Mouse (Mus musculus) heart, embryonic 15.5 days (tissue): ENCODE measurements around the gene Ccdc172. TPM values are rescaled to one million over a fixed set of nuclear protein-coding genes. Genes with fewer than 3 reads are reported as not detected.

Experiments used
- ATAC-seq: fragments of 200-750 bp; cut with Nextera tagmentation; replicated peaks from 2 replicates; pipeline ENCODE4 v1.8.0; 2017; ENCODE audit warnings: low read depth, moderate TSS enrichment; ENCODE audit not compliant: insufficient number of reproducible peaks, insufficient read depth, low FRiP score
- H3K27ac ChIP-seq: fragments of 300-500 bp; sonication (generic); 2 replicates; pipeline ENCODE4 v1.5.1; 2015; ENCODE audit warnings: mild to moderate bottlenecking, inconsistent platforms
- H3K27me3 ChIP-seq: fragments of 300-500 bp; sonication (generic); 2 replicates; pipeline ENCODE4 v1.6.1; 2015; ENCODE audit warnings: inconsistent platforms
- H3K36me3 ChIP-seq: fragments of 300-500 bp; sonication (generic); 2 replicates; pipeline ENCODE4 v1.6.1; 2015; ENCODE audit warnings: mild to moderate bottlenecking, inconsistent platforms
- H3K4me1 ChIP-seq: fragments of 300-500 bp; sonication (generic); replicated peaks from 2 replicates; pipeline ENCODE4 v1.6.1; 2015; ENCODE audit warnings: inconsistent platforms
- H3K4me2 ChIP-seq: fragments of 300-500 bp; sonication (generic); 2 replicates; pipeline ENCODE4 v1.6.1; 2015; ENCODE audit warnings: inconsistent platforms, mild to moderate bottlenecking, moderate library complexity
- H3K4me3 ChIP-seq: fragments of 300-500 bp; sonication (generic); 2 replicates; pipeline ENCODE4 v1.5.1; 2015; ENCODE audit warnings: mild to moderate bottlenecking, inconsistent platforms
- H3K9ac ChIP-seq: fragments of 300-500 bp; sonication (generic); 2 replicates; pipeline ENCODE4 v1.6.1; 2015; ENCODE audit warnings: mild to moderate bottlenecking, inconsistent platforms
- H3K9me3 ChIP-seq: fragments of 300-500 bp; sonication (generic); replicated peaks from 2 replicates; pipeline ENCODE4 v1.6.1; 2016; ENCODE audit warnings: inconsistent platforms
- WGBS: fragments of 180-500 bp; shearing (Covaris S2); methylation state at CpG from one replicate; pipeline ENCODE4 v1.1.7; 2015; ENCODE audit warnings: mixed read lengths; 5-methylcytosine and 5-hydroxymethylcytosine counted together
- polyA plus RNA-seq: library from polyadenylated mRNA; unstranded; fragments of >200 nt; fragmentation: Nextera tagmentation; extraction: Ambion mirVana; gene quantifications from 2 replicates; pipeline ENCODE4 v1.2.1, GENCODE M21; 2015

Ccdc172 gene
- polyA plus RNA-seq, 1 experiment from 2014 or later, result not detected

DNA sequence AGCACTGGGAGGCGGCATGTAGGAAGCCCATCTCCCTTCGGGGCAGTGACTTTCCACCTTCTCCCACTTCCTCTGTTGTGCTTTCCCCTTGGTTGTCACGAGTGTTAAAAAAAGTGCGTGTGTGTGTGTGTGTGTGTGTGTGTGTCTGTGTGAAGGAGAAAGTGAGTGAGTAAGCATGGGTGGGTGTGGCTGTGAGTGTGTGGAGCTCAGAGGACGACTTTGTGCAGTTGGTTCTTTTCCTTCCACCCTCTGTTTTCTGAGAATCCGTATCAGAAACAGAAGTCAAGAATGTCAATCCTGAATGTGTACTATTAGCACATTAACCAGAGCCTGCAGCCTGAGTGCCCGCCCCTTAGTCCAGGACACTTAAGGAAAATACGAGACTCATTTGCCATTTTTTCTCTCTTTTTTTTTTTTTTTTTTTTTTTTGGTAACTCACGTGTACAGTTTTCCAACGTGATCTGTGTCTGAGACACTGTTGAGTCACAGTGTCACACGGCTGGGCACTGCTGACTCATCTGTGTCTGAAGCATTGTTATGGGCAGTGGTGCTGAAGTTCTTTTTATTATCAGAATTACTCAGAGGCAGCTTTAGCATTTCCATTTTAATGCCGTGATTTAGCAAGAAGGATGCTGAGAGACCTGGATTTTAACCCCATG is 12.1 kb downstream of the Ccdc172 start:
- 53% methylated on average over 12 of the region's 12 CpGs for WGBS
- H3K9ac ChIP-seq, result no peak overlapping the region
- H3K4me3 ChIP-seq, result no peak overlapping the region
- H3K4me1 ChIP-seq, result no peaks in the 10 kb centered on the region
- no peak for ATAC-seq
- no peaks in the 10 kb centered on the region for H3K36me3 ChIP-seq
- H3K4me2 ChIP-seq, result no peak overlapping the region
- no peak overlapping the region for H3K27ac ChIP-seq
- no peaks in the 10 kb centered on the region for H3K27me3 ChIP-seq
- H3K9me3 ChIP-seq, result no peaks in the 10 kb centered on the region

DNA sequence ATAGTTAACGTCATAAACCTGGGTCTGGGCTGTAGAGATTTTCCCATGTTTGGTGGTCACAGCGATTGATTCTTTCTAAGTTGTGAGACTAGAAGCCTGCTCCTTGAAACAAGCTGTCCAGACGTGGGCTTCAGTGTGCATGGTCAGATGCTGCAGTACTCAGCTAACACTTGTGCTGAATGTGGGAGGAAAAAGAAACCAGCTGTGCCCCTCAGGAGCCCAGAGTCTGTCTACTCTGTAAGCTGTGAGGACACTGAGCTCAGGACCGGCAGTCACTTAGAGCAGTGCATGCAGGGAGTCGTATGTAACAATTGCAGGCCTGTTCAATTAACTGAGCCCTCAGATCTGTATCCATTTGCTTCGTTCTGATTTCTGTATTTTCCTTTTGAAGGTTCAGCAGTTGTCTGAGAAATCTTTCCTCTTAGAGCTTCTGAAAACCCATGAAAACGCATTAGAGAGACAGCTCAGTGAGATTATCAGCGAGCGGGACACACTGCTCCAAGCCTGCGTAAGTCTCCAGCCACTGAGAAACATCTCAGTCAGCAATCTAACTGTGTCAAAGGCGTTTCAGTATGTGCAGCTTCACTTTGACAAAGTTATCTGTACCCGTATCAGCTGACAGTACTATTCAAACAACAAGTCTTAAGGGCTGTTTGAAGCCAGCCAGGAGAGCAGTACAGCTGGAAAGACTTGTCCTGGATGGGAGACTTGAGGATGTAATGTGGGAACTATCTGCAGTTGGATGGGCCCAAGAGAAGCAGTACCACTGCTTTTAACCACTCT is 13.9 kb downstream of the Ccdc172 start:
- ATAC-seq, result no peak
- H3K4me3 ChIP-seq, result no peak overlapping the region
- H3K27me3 ChIP-seq, result no peaks in the 10 kb centered on the region
- no peaks in the 10 kb centered on the region for H3K4me1 ChIP-seq
- H3K9me3 ChIP-seq, result no peaks in the 10 kb centered on the region
- WGBS, result 49% methylated on average over 12 of the region's 12 CpGs
- H3K4me2 ChIP-seq, result no peak overlapping the region
- no peak overlapping the region for H3K9ac ChIP-seq
- H3K27ac ChIP-seq, result no peak overlapping the region
- no peaks in the 10 kb centered on the region for H3K36me3 ChIP-seq

DNA sequence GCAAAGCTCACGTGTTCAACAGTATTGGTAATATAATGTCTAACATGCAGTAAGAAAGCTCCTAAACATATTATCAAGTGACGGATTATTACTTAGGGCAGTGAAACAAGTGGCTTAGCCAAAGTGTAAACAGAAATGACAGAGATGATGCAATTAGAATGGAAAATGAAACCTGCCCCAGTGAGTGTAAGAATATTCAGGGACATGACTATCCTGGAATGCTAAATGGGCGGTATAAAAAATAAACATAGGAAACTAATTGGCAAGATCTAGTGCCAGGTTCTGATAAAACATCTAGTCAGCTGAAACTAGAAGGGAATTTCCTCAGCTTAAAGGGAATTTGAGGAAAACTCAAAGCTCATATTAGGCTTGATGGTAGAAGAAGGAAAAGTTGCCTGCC is 21.3 kb downstream of the Ccdc172 start:
- H3K27ac ChIP-seq, result no peak overlapping the region
- no peak for ATAC-seq
- no peak overlapping the region for H3K4me2 ChIP-seq
- H3K36me3 ChIP-seq, result no peaks in the 10 kb centered on the region
- no peaks in the 10 kb centered on the region for H3K4me1 ChIP-seq
- no peak overlapping the region for H3K4me3 ChIP-seq
- 82% methylated on average over 3 of the region's 3 CpGs for WGBS
- H3K9ac ChIP-seq, result no peak overlapping the region
- no peaks in the 10 kb centered on the region for H3K9me3 ChIP-seq
- no peaks in the 10 kb centered on the region for H3K27me3 ChIP-seq

DNA sequence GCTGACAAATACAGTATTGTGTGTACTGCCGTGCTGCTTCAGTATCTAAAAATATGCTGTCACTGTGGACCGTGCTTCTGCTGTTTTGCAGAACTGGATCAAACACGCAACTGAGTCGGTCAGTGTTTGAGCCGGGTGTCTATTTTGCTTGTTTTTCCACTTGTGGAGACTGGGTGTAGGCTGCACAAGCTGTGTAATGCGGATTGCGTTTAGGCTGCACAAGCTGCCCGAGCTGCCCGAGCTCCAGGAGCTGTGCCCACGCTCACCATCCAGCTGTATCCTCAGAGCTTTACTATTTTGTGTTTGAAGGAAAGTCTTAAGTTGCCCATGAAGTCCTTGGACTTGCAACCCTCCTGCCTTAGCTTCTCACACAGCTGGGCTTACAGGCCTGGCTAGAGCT is 24.9 kb downstream of the Ccdc172 start:
- no peak overlapping the region for H3K4me2 ChIP-seq
- no peaks in the 10 kb centered on the region for H3K9me3 ChIP-seq
- no peak overlapping the region for H3K9ac ChIP-seq
- no peak for ATAC-seq
- no peaks in the 10 kb centered on the region for H3K27me3 ChIP-seq
- WGBS, result 73% methylated on average over 10 of the region's 10 CpGs
- no peaks in the 10 kb centered on the region for H3K36me3 ChIP-seq
- H3K4me1 ChIP-seq, result no peaks in the 10 kb centered on the region
- no peak overlapping the region for H3K27ac ChIP-seq
- no peak overlapping the region for H3K4me3 ChIP-seq

DNA sequence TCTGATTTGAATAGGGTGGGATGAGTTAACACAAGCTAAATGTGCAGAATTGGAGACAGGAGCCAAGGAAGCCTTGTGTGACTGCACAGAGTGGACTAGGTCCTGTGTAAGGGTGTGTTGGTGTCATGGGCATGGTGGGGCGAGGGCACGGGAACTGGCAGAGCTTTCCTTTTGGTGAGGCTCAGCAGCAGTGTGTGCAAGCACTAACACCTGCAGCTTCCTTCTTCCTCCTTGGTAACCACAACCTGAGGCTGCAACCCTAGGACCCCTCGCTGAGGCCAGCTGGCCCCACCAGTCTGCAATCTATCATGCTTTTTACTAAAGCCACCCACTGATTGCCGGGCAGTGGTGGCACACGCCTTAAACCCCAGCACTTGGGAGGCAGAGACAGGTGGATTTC is 28.6 kb downstream of the Ccdc172 start:
- ATAC-seq, result no peak
- no peak overlapping the region for H3K4me2 ChIP-seq
- H3K27ac ChIP-seq, result no peak overlapping the region
- H3K9ac ChIP-seq, result no peak overlapping the region
- 83% methylated on average over 5 of the region's 5 CpGs for WGBS
- H3K4me3 ChIP-seq, result no peak overlapping the region
- H3K4me1 ChIP-seq, result no peaks in the 10 kb centered on the region
- no peaks in the 10 kb centered on the region for H3K36me3 ChIP-seq
- H3K27me3 ChIP-seq, result no peaks in the 10 kb centered on the region
- H3K9me3 ChIP-seq, result no peaks in the 10 kb centered on the region

DNA sequence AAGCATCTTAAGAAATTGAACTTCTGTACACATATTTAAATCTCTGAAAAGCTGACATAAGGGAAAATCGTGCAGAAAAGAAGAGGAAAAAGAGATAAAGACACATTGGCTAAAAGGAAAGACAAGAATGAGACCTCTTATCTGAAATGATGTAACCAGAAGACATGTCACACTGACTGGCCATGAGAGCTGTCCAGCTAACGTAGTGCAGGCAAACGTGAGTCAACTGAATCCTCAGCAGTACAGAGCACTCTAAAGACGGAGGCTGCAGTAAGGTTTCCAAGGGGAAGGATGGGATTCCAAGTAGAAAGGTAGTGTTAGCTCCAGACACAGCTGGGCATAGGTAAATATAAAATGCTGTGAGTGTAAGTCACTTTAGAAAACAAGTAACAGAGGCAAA is 36.6 kb downstream of the Ccdc172 start:
- no peaks in the 10 kb centered on the region for H3K36me3 ChIP-seq
- no peak overlapping the region for H3K27ac ChIP-seq
- 15% methylated on average over 4 of the region's 4 CpGs for WGBS
- no peak overlapping the region for H3K9ac ChIP-seq
- no peak overlapping the region for H3K4me2 ChIP-seq
- no peak for ATAC-seq
- H3K27me3 ChIP-seq, result no peaks in the 10 kb centered on the region
- 0 out of 2 replicates have a peak, but pooled peaks cover 2% of the 10 kb centered on the region for H3K4me1 ChIP-seq
- H3K9me3 ChIP-seq, result no peaks in the 10 kb centered on the region
- H3K4me3 ChIP-seq, result no peak overlapping the region

DNA sequence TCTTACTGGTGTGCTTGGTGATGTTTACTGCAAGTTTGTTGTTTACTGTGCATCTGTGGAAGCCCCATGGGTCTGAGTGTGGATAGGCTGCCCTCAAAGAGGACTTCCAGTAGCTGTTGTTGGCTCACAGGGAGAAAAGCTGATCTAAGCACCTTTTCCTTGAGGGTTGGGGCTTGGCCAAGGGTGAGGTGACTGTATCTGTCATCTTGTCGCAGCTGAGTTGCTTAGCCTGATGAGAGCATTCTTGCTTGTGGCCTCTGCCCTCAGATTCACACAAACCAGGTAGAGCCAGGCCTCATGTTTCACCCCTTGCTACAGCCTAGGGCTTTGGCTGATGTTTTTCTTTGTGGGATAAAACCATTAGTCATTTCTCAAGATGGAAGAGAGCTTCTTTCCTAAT is 38.7 kb downstream of the Ccdc172 start:
- Histone ChIP-seq H3K9me3 (no peaks in the 10 kb centered on the region), H3K9ac (no peak overlapping the region), H3K36me3 (no peaks in the 10 kb centered on the region), H3K4me2 (no peak overlapping the region), H3K27ac (no peak overlapping the region), H3K27me3 (no peaks in the 10 kb centered on the region), H3K4me1 (0 out of 2 replicates have a peak, but pooled peaks cover 2% of the 10 kb centered on the region), H3K4me3 (no peak overlapping the region)
- WGBS, result 39% methylated on average over 1 of the region's 1 CpGs
- ATAC-seq, result no peak

DNA sequence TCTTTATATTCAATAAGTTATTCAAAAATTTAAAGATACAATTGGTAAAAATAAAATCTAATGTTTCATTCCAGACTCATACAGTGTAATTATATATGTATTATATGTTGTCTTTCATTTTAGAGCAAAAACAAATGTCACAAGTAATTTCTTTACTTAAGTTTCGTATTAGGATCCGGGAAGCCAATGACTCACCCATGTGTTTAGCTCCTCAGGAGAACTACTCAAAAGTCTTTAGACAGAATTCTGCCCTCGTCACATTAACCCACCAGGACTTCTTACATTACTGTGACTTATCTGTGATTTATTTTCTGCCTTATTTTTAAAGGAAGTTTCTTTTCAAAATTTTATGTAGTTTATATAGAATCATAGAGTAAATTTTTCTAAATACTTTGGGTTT is 39.1 kb downstream of the Ccdc172 start:
- Histone ChIP-seq H3K9me3 (no peaks in the 10 kb centered on the region), H3K27me3 (no peaks in the 10 kb centered on the region), H3K27ac (no peak overlapping the region), H3K4me1 (0 out of 2 replicates have a peak, but pooled peaks cover under 1% of the 10 kb centered on the region), H3K4me2 (no peak overlapping the region), H3K4me3 (no peak overlapping the region), H3K36me3 (no peaks in the 10 kb centered on the region), H3K9ac (no peak overlapping the region)
- 76% methylated on average over 3 of the region's 3 CpGs for WGBS
- ATAC-seq, result no peak

DNA sequence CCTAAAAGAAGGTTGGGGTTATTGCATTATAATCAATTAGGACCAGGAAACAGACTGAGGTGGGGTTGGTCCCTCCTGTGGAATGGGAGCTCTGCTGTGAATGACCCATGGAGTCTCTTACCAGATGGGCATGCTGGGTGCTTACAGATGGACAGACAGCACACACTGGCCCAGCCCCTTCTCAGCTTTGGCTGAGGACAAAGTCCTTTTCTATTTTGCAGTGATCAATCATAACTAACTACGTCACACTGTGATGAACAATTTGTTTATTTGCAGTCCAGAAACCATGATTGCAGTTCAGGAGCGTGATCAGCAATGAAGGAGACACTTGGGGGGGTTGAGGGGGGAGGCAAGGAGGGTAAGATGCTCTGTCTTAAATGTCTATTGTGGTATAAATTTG is 43.2 kb downstream of the Ccdc172 start:
- Histone ChIP-seq H3K27ac (no peak overlapping the region), H3K36me3 (no peaks in the 10 kb centered on the region), H3K4me1 (no peaks in the 10 kb centered on the region), H3K4me2 (no peak overlapping the region), H3K27me3 (no peaks in the 10 kb centered on the region), H3K4me3 (no peak overlapping the region), H3K9me3 (no peaks in the 10 kb centered on the region), H3K9ac (no peak overlapping the region)
- no peak for ATAC-seq
- WGBS, result 73% methylated on average over 2 of the region's 2 CpGs

DNA sequence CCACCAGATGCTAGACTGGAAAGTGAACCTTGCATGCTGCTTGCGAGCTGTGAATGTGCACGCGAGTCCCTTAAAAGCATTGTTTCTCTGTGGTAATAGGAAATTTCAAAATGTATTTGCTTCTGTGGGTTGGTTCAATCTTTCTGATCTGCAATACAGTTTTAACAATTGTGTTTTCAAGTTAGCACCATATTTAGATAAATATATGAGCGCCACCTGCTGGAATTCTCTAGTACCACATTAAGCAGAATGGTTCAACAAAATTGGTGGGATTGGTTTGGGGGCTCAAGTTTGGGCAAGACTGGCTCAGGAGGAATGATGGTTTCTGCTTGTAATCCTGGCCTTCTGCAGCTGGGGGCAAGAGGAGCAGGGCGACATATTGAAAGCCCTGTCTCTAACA is 46.6 kb downstream of the Ccdc172 start:
- no peaks in the 10 kb centered on the region for H3K9me3 ChIP-seq
- no peak overlapping the region for H3K9ac ChIP-seq
- H3K27me3 ChIP-seq, result no peaks in the 10 kb centered on the region
- no peaks in the 10 kb centered on the region for H3K4me1 ChIP-seq
- no peak overlapping the region for H3K4me3 ChIP-seq
- H3K27ac ChIP-seq, result no peak overlapping the region
- no peak for ATAC-seq
- H3K4me2 ChIP-seq, result no peak overlapping the region
- no peaks in the 10 kb centered on the region for H3K36me3 ChIP-seq
- WGBS, result 41% methylated on average over 5 of the region's 5 CpGs

DNA sequence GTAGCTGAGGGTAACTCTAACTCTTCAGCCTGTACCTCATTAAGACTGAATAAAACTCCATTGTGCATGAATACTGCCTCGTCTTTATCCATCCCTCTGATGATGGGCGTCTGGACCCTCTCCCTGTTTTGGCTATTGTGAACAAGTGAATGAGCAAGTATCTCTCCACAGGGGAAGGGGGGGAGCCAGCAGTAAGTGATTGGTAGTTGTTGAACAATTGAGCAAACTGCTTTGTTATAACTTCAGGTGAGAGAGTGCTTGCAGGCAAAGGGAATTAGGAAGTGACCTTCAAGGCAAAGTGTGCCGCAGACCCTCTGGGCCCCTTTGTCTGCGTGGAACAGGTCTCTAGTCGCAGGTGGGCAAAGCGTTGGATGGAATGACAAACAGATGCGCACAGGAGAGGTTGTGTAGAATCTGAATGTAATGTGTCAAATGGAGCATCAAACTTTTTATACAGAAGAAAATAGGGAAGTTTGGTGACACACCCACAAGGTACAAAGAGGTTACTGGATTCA is 50.6 kb downstream of the Ccdc172 start:
- no peak overlapping the region for H3K9ac ChIP-seq
- WGBS, result 90% methylated on average over 7 of the region's 7 CpGs

DNA sequence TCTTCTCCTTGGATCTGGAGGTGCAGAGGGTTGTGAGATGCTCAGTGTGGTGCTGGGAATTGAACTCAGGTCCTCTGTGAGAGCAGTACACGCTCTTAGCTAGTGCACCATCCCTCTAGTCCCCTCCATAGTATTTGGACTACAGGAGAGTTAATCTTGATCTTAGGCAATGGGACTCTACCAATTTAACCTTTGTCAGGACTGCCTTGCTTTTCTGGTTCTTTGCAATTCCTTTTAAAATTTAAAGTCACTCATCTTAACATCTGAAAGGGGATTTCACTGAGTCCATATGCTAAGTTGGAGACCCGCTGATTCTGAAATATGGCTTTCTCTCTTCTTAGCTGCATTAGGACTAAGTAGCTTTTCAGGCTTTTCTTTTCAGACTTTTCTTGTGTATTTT is 59.8 kb downstream of the Ccdc172 start:
- 77% methylated on average over 2 of the region's 2 CpGs for WGBS
- H3K9ac ChIP-seq, result no peak overlapping the region
- no peak for ATAC-seq

More for the DNA sequence above, 50.6 kb downstream of the Ccdc172 start:
- no peaks in the 10 kb centered on the region for H3K9me3 ChIP-seq
- no peak for ATAC-seq
- H3K36me3 ChIP-seq, result no peaks in the 10 kb centered on the region
- no peak overlapping the region for H3K27ac ChIP-seq
- no peaks in the 10 kb centered on the region for H3K27me3 ChIP-seq
- no peak overlapping the region for H3K4me2 ChIP-seq
- H3K4me3 ChIP-seq, result no peak overlapping the region
- H3K4me1 ChIP-seq, result no peaks in the 10 kb centered on the region

More for the DNA sequence above, 59.8 kb downstream of the Ccdc172 start:
- Histone ChIP-seq H3K9me3 (no peaks in the 10 kb centered on the region), H3K27ac (no peak overlapping the region), H3K36me3 (no peaks in the 10 kb centered on the region), H3K4me1 (no peaks in the 10 kb centered on the region), H3K4me2 (no peak overlapping the region), H3K27me3 (no peaks in the 10 kb centered on the region), H3K4me3 (no peak overlapping the region)
